Mouse (Mus musculus): ENCODE measurements around the gene Dazap1. TPM values are rescaled to one million over a fixed set of nuclear protein-coding genes. Genes with fewer than 3 reads are reported as not detected.

Dazap1 gene
- total RNA-seq, 2 experiments from 2014 or later = 34.2 to 38.4 TPM

- intact Hi-C loops (cut with DNase I) = no loop called here
- no peak for DNase-seq
- peak overlapping the region; percentile 75 for H3K4me3 ChIP-seq
- H3K27ac ChIP-seq = peak overlapping the region; percentile 89
- no peak for TF ChIP-seq CTCF (IDR thresholded peaks at IDR 0.05)
Observed at GRCm38 (mm10) chr10:80324120-80325037, 63.1 kb downstream of the Dazap1 start.

DNA sequence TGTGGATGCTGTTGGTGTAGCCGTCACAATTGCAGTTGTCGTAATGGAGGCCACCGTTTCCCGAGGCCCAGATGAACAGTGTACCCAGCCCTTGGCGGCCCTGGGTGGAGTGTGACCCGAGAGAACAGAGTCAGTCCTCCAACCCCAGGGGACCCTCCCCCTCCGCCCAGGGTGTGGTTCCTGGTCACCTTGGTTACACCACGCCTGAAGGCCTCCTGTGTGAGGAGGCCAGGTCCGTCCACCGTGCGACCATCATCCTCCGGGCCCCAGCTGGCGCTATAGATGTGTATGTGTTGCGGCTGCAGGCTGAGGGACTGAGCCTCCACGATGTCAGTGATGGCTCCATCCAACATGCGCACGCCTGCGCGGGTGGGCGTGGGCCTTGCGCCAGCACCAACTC, 63.8 kb downstream of the Dazap1 start:
- intact Hi-C loops (cut with DNase I) = no loop called here
- Histone ChIP-seq H3K4me3 (no peak overlapping the region), H3K27ac (no peak overlapping the region)
- no peak for TF ChIP-seq CTCF (IDR thresholded peaks at IDR 0.05)
- DNase-seq = no peak

- DNase-seq = peak; percentile 99
- peak within 1 kb of the TSS; percentile 61 for H3K27ac ChIP-seq
- TF ChIP-seq CTCF (IDR thresholded peaks at IDR 0.05) = no peak
- intact Hi-C loops (cut with DNase I) = no loop called here
- H3K4me3 ChIP-seq = peak within 1 kb of the TSS; percentile 74
Observed at GRCm38 (mm10) chr10:80329273-80330081, 68.2 kb downstream of the Dazap1 start, which contains the start of the genes Pcsk4 and Reep6. TSS of gene Pcsk4 (minus strand) at chr10:80329498. TSS of gene Reep6 (plus strand) at chr10:80329953.

GRCm38 (mm10) chr10:80330084-80330483, 68.8 kb downstream of the Dazap1 start:
- DNase-seq = no peak
- intact Hi-C loops (cut with DNase I) = no loop called here
- Histone ChIP-seq H3K4me3 (peak overlapping the region; percentile 74), H3K27ac (peak overlapping the region; percentile 59; the same call in 1 of the 2 replicates)
- TF ChIP-seq CTCF (IDR thresholded peaks at IDR 0.05) = no peak

- intact Hi-C loops (cut with DNase I) = no loop called here
- no peak overlapping the region for H3K4me3 ChIP-seq
- TF ChIP-seq CTCF (IDR thresholded peaks at IDR 0.05) = no peak
- H3K27ac ChIP-seq = no peak overlapping the region
- DNase-seq = no peak
Observed at GRCm38 (mm10) chr10:80330888-80331287, 69.6 kb downstream of the Dazap1 start.

DNA sequence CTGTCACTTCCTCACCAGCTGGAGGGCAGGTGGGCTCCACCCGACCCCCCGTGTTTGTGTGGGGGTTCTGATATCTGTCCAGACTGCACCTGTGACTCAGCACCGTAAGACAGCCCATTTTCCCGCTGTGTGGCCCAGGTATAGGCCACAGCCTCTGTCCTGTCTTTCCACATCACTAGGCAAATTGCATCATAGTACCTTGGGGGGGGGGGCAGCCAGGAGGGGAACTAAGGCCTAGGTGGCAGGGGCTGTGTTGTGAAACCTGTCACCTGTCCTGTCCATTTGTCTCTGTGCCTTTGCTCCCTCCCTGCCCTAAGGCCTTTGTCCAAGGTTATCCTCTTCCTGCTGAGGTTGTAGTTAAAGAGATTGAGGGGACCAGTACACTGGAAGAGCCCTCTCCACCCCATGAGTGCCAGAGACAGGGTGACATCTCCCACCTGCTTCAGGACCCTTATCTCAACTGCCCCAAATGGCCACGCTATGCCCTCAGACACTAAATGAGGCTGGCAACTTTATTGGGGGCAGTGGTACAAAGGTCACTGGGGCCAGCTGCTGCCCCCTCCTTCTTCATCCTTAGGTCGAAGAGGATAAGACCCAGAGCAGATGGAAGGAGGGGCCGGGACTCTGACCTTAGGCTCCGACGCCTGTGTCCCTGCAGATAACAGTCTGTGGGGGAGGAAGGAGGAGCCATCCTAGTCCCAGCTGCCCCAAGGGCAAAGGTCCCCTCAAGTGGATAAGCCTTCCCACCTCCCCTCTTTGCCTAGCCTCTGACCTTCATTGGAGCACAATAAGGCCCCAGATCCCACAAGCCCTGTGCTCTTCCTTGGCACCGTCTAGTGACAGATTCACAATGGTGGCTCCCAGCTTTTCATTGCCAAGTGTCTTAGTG, 70.6 kb downstream of the Dazap1 start:
- Histone ChIP-seq H3K27ac (no peak overlapping the region), H3K4me3 (no peak overlapping the region)
- TF ChIP-seq CTCF (IDR thresholded peaks at IDR 0.05) = no peak
- no peak for DNase-seq
- intact Hi-C loops (cut with DNase I) = no loop called here

DNA sequence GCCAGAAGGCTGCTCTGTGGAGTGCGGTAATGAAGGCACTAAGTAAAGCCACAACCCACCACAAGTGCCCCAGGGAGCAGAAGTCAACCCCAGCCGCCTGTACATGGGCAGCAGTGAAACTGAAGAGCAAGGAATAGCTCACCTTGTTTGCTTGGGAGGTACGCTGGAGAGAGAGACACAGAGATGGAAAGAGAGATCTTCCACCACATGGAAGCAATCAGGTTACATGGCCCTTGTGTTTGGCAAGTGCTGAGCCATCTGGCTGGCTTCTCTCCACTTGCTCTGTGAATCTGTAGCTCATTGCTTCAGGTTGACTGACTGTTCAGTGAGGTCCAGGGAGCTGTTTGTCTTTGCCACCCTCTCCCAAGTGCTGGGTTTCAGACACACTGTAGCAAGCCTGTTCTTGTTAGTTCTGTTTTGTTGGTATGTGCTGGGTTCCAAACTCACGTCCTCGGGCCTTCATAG, 71.3 kb downstream of the Dazap1 start:
- TF ChIP-seq CTCF (IDR thresholded peaks at IDR 0.05) = no peak
- intact Hi-C loops (cut with DNase I) = no loop called here
- no peak overlapping the region for H3K4me3 ChIP-seq
- H3K27ac ChIP-seq = no peak overlapping the region
- no peak for DNase-seq

- Histone ChIP-seq H3K4me3 (no peak overlapping the region), H3K27ac (no peak overlapping the region)
- TF ChIP-seq CTCF (IDR thresholded peaks at IDR 0.05) = no peak
- intact Hi-C loops (cut with DNase I) = no loop called here
- DNase-seq = no peak
Observed at GRCm38 (mm10) chr10:80336263-80336662, 75.0 kb downstream of the Dazap1 start.

Small RNAs within 50 kb of the gene (microRNA-seq; reads per million reads assigned to microRNA genes)
- not detected for gene Mir6911

Other genes with a start within 250 kb of the Dazap1 start
- 1 to 10 TPM in 1 of 2 experiments, under 1 TPM in 1; 0.97 to 1.4 TPM for gene Arhgap45, start 244.8 kb upstream of the Dazap1 start, total RNA-seq (2021)
- 10 to 100 TPM; 42.0 to 50.9 TPM for gene Polr2e, start 221.7 kb upstream of the Dazap1 start, total RNA-seq (2021)
- gene Gpx4, start 214.3 kb upstream of the Dazap1 start, total RNA-seq (2021) = 100 to 1,000 TPM; 552 to 603 TPM
- 1 to 10 TPM; 6.2 to 7.1 TPM for gene Sbno2, start 155.9 kb upstream of the Dazap1 start, total RNA-seq (2021)
- gene Stk11, start 145.7 kb upstream of the Dazap1 start, total RNA-seq (2021) = 100 to 1,000 TPM; 144 to 153 TPM
- 100 to 1,000 TPM; 535 to 725 TPM for gene Atp5d, start 122.9 kb upstream of the Dazap1 start, total RNA-seq (2021)
- 1 to 10 TPM; 1.8 to 2.3 TPM for gene Cbarp, start 120.7 kb upstream of the Dazap1 start, total RNA-seq (2021)
- 10 to 100 TPM; 34.3 to 39.8 TPM for gene Midn, start 113.2 kb upstream of the Dazap1 start, total RNA-seq (2021)
- 10 to 100 TPM; 22.1 to 30.7 TPM for gene Cirbp, start 95.5 kb upstream of the Dazap1 start, total RNA-seq (2021)
- 1 to 10 TPM; 6.6 to 7.1 TPM for gene 1600002K03Rik, start 88.5 kb upstream of the Dazap1 start, total RNA-seq (2021)
- gene Efna2, start 82.0 kb upstream of the Dazap1 start, total RNA-seq (2021) = under 1 TPM; 0.23 to 0.73 TPM
- gene Mum1, start 35.1 kb upstream of the Dazap1 start, total RNA-seq (2021) = 10 to 100 TPM; 12.2 to 19.2 TPM
- 100 to 1,000 TPM; 496 to 663 TPM for gene Ndufs7, start 12.4 kb upstream of the Dazap1 start, total RNA-seq (2021)
- 10 to 100 TPM; 14.0 to 28.5 TPM for gene Gamt, start 474 bp upstream of the Dazap1 start, total RNA-seq (2021)
- 100 to 1,000 TPM; 634 to 773 TPM for gene Rps15, start 31.0 kb downstream of the Dazap1 start, total RNA-seq (2021)
- under 1 TPM; 0.20 to 0.77 TPM for gene Apc2, start 34.5 kb downstream of the Dazap1 start, total RNA-seq (2021)
- gene 2310011J03Rik, start 59.1 kb downstream of the Dazap1 start, total RNA-seq (2021) = 1 to 10 TPM; 5.7 to 8.1 TPM
- 1 to 10 TPM in 1 of 2 experiments, under 1 TPM in 1; 0.84 to 1.0 TPM for gene Pcsk4, start 68.0 kb downstream of the Dazap1 start, total RNA-seq (2021)
- gene Reep6, start 68.5 kb downstream of the Dazap1 start, total RNA-seq (2021) = 1 to 10 TPM; 1.5 to 2.5 TPM
- gene Adamtsl5, start 86.9 kb downstream of the Dazap1 start, total RNA-seq (2021) = 10 to 100 TPM; 26.2 to 43.3 TPM
- gene Plk5, start 95.0 kb downstream of the Dazap1 start, total RNA-seq (2021) = under 1 TPM; 0.10 to 0.45 TPM
- gene Mex3d, start 126.2 kb downstream of the Dazap1 start, total RNA-seq (2021) = 1 to 10 TPM; 4.7 to 5.1 TPM
- 100 to 1,000 TPM; 105 to 116 TPM for gene Mbd3, start 138.1 kb downstream of the Dazap1 start, total RNA-seq (2021)
- 1,000 to 10,000 TPM in 1 of 2 experiments, 100 to 1,000 TPM in 1; 776 to 1,068 TPM for gene Uqcr11, start 145.3 kb downstream of the Dazap1 start, total RNA-seq (2021)
- 10 to 100 TPM; 11.1 to 12.0 TPM for gene Tcf3, start 172.2 kb downstream of the Dazap1 start, total RNA-seq (2021)
- gene Onecut3, start 233.3 kb downstream of the Dazap1 start, total RNA-seq (2021) = not detected

Data from gastrocnemius, adult 2 months (tissue).